Mouse (Mus musculus) cerebellum, adult 2 months (tissue): ENCODE results near the gene Hadhb.

Experiments
- CTCF ChIP-seq: fragments of 200-500 bp; IDR thresholded peaks from 2 replicates; pipeline ENCODE4 v1.5.1; 2011; ENCODE audit warnings: low read depth, mild to moderate bottlenecking, control low read depth, low read length, moderate library complexity, borderline replicate concordance; ENCODE audit not compliant: insufficient read depth
- POLR2A ChIP-seq: fragments of 200-500 bp; IDR thresholded peaks from 2 replicates; pipeline ENCODE4 v1.6.1; 2011; ENCODE audit warnings: low read length, control low read depth, borderline replicate concordance; ENCODE audit not compliant: insufficient read depth

DNA sequence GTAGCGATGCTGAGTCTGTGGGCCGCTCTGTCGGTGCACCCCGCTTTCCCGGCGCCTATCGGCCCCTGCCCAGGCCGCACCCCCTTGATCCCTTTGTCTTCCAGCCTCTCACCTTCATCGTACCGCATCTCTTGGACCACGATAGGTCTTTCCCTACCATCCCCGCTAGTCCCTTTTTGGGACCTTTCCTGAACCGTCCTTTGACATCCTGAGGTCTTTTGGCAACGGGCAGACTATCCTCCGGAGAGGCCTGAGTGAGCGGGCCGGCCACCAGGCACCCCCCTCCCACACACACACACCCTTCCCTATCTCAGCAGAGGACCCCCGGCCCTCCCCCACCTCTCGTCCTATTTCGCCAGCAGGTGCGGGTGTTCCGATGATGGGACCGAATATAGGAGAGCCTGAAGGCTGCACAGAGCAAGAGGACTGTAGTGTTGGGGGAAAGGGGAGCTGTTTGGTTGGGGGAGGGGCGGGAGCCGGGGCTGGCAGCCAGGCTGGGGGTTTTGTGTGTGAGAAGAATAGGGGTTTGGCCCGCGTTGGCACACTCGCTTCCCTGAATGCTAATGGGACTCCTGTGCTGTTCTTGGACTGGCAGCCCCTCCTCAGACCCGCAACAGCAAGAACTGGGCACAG, 49.3 kb upstream of the Hadhb start, which contains the start of gene 3110082J24Rik:
- TF ChIP-seq CTCF (no peak), POLR2A (no peak)
